Mouse (Mus musculus): ENCODE results near the gene Optn.

Optn gene

GRCm38 (mm10) chr2:5061133-5061708, 2.6 kb downstream of the Optn start:
- no peak for DNase-seq (ENCODE audit: low read depth, low spot score)

GRCm38 (mm10) chr2:5059997-5060396, 3.9 kb downstream of the Optn start:
- no peak for DNase-seq (ENCODE audit: low read depth, low spot score)

- DNase-seq (ENCODE audit: low read depth, low spot score) = no peak
Measured at GRCm38 (mm10) chr2:5058436-5058835, 5.4 kb downstream of the Optn start.

- no peak for DNase-seq (ENCODE audit: low read depth, low spot score)
Measured at GRCm38 (mm10) chr2:5050562-5050961, 13.3 kb downstream of the Optn start.

GRCm38 (mm10) chr2:5047016-5047415, 16.8 kb downstream of the Optn start:
- DNase-seq (ENCODE audit: low read depth, low spot score) = no peak

GRCm38 (mm10) chr2:5045269-5045965, 18.4 kb downstream of the Optn start:
- no peak for DNase-seq (ENCODE audit: low read depth, low spot score)

- no peak for DNase-seq (ENCODE audit: low read depth, low spot score)
Measured at GRCm38 (mm10) chr2:5044321-5044720, 19.5 kb downstream of the Optn start.

- no peak for DNase-seq (ENCODE audit: low read depth, low spot score)
Measured at GRCm38 (mm10) chr2:5043476-5043761, 20.4 kb downstream of the Optn start.

GRCm38 (mm10) chr2:5042616-5043475, 21.0 kb downstream of the Optn start:
- no peak for DNase-seq (ENCODE audit: low read depth, low spot score)

- no peak for DNase-seq (ENCODE audit: low read depth, low spot score)
Measured at GRCm38 (mm10) chr2:5041854-5042253, 22.0 kb downstream of the Optn start.

- no peak for DNase-seq (ENCODE audit: low read depth, low spot score)
Measured at GRCm38 (mm10) chr2:5040281-5041161, 23.3 kb downstream of the Optn start.

- no peak for DNase-seq (ENCODE audit: low read depth, low spot score)
Measured at GRCm38 (mm10) chr2:5039350-5040170, 24.3 kb downstream of the Optn start.

- DNase-seq (ENCODE audit: low read depth, low spot score) = no peak
Measured at GRCm38 (mm10) chr2:5038320-5038719, 25.5 kb downstream of the Optn start.

- no peak for DNase-seq (ENCODE audit: low read depth, low spot score)
Measured at GRCm38 (mm10) chr2:5037390-5037789, 26.5 kb downstream of the Optn start.

- DNase-seq (ENCODE audit: low read depth, low spot score) = no peak
Measured at GRCm38 (mm10) chr2:5036411-5037076, 27.3 kb downstream of the Optn start.

- DNase-seq (ENCODE audit: low read depth, low spot score) = no peak
Measured at GRCm38 (mm10) chr2:5035241-5035640, 28.6 kb downstream of the Optn start.

GRCm38 (mm10) chr2:5034801-5035200, 29.1 kb downstream of the Optn start:
- no peak for DNase-seq (ENCODE audit: low read depth, low spot score)

- DNase-seq (ENCODE audit: low read depth, low spot score) = no peak
Measured at GRCm38 (mm10) chr2:5033546-5034420, 30.1 kb downstream of the Optn start.

- no peak for DNase-seq (ENCODE audit: low read depth, low spot score)
Measured at GRCm38 (mm10) chr2:5032665-5033064, 31.2 kb downstream of the Optn start.
